In the genomic region with DNA sequence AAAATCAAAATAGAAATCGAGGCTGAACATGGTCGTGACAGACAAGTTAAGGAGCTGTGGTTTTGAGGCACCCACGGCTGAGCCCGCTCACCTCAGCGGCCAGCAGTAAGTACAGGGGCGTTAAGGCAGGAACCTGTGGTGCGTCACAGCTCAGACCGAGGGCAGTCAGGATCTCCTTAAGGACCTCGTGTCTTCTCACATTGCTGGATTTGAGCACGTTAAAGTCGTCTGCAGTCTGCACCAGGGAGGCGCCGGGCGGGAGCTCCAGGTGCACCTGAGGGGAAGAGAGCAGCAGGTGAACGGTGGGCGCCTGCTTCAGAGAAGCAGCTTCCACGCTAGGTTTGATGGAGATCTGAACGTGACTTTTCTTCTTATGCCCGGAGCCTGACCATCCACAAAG, we compare ENCODE assay signal across 26 mouse cellular contexts.
"Had no signal": no experiment of that assay in that cellular context is flagged by ENCODE, and none has a peak within 500 bp of the region (broad histone marks: within the 10 kb centered on the region; RNA-seq: fewer than 3 reads in every experiment).

No protein-coding gene starts in this region.

- H3K4me3 ChIP-seq: embryonic facial prominence, embryonic 10.5 days; embryonic facial prominence, embryonic 12.5 days; embryonic facial prominence, embryonic 13.5 days; embryonic facial prominence, embryonic 15.5 days; erythroblast, embryonic 14.5 days; forebrain, embryonic 10.5 days; forebrain, embryonic 12.5 days; forebrain, embryonic 13.5 days; forebrain, embryonic 15.5 days; heart, adult 2 months had no signal

- H3K27ac ChIP-seq: embryonic facial prominence, embryonic 10.5 days; embryonic facial prominence, embryonic 12.5 days; embryonic facial prominence, embryonic 13.5 days; embryonic facial prominence, embryonic 15.5 days; forebrain, embryonic 10.5 days; forebrain, embryonic 12.5 days; forebrain, embryonic 13.5 days; forebrain, embryonic 15.5 days; heart, adult 2 months had no signal

- DNase-seq: cerebellum, adult 18-20 months; cerebellum, adult 2 months; cerebellum, adult 8-10 months; cerebellum, adult 9-10 months; cerebellum, adult 9-11 months; cerebellum, postnatal 10 days; cerebellum, postnatal 14 days; cerebellum, postnatal 25 days; cerebellum, postnatal 36 days; embryo, embryonic 11 days; forebrain, postnatal 0 days; gastrocnemius, postnatal 10 days; gastrocnemius, postnatal 14 days; gastrocnemius, postnatal 25 days; gastrocnemius, postnatal 36 days; heart, adult 18-20 months; heart, adult 2 months had no signal
